Mouse (Mus musculus) cerebellum, adult 2 months (tissue): ENCODE measurements at regions not wholly inside any gene's neighbourhood (a gene's known extent, or its start where the extent isn't known, plus 50 kb on each side); places are given as distances from the start of the nearest gene placed in this dataset.

Experiments
- CTCF ChIP-seq: fragments of 200-500 bp; IDR thresholded peaks from 2 replicates; pipeline ENCODE4 v1.5.1; 2011; ENCODE audit warnings: low read depth, mild to moderate bottlenecking, control low read depth, low read length, moderate library complexity, borderline replicate concordance; ENCODE audit not compliant: insufficient read depth
- POLR2A ChIP-seq: fragments of 200-500 bp; IDR thresholded peaks from 2 replicates; pipeline ENCODE4 v1.6.1; 2011; ENCODE audit warnings: low read length, control low read depth, borderline replicate concordance; ENCODE audit not compliant: insufficient read depth

DNA sequence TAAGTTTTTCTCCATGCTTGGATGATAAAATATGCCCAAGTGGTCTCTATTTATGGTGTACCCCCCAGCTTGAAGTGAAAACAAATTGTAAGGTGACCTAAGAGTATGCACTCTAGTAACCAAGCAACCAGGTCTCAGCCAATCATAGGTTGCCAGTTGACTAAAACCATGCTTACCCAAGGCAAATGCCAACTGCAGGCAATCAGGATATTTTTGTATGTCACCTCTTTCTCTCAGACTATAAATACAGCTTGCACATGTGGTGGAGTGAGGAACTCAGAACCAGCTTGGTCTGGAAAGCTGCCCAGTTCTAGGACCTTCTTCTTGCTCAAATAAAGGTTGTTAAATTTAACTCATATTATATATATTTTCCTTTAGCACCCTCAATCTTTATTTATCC, 476.0 kb upstream of the Gm26657 start:
- no peak for TF ChIP-seq POLR2A
- TF ChIP-seq CTCF = no peak
